Mouse (Mus musculus) spleen, postnatal 0 days (tissue): ENCODE results near the gene Olfr513. TPM values are rescaled to one million over a fixed set of nuclear protein-coding genes. Genes with fewer than 3 reads are reported as not detected.

Experiments used
- polyA plus RNA-seq: library from polyadenylated mRNA; unstranded; fragments of >200 nt; fragmentation: Nextera tagmentation; extraction: Ambion mirVana; gene quantifications from 2 replicates; pipeline ENCODE4 v1.2.1, GENCODE M21; 2015

The Olfr513 gene
- polyA plus RNA-seq: not detected in 2 replicates

GRCm38 (mm10) chr7:108750673-108751072 is at the start of gene Olfr513:
Gene Olfr513 (plus strand): TSS chr7:108750973.

GRCm38 (mm10) chr7:108713020-108713419 is 37.8 kb upstream of the Olfr513 start, which contains the start of gene Olfr512:
Gene Olfr512 (plus strand): TSS chr7:108713320.

Other genes with a start within 250 kb of the Olfr513 start
- not detected in 2 replicates for gene Olfr502, start 225.9 kb upstream of the Olfr513 start, polyA plus RNA-seq
- not detected in 2 replicates for gene Olfr503, start 206.4 kb upstream of the Olfr513 start, polyA plus RNA-seq
- gene Olfr504, start 185.2 kb upstream of the Olfr513 start, polyA plus RNA-seq: not detected in 2 replicates
- not detected in 2 replicates for gene Olfr506, start 140.2 kb upstream of the Olfr513 start, polyA plus RNA-seq
- not detected in 2 replicates for gene Olfr507, start 129.2 kb upstream of the Olfr513 start, polyA plus RNA-seq
- gene Olfr508, start 121.0 kb upstream of the Olfr513 start, polyA plus RNA-seq: not detected in 2 replicates
- 0.04 TPM in 1 of 2 replicates, not detected in the other for gene Olfr509, start 99.1 kb upstream of the Olfr513 start, polyA plus RNA-seq
- not detected in 2 replicates for gene Olfr510, start 84.6 kb upstream of the Olfr513 start, polyA plus RNA-seq
- not detected in 2 replicates for gene Olfr512, start 37.7 kb upstream of the Olfr513 start, polyA plus RNA-seq
- gene Olfr514, start 75.0 kb downstream of the Olfr513 start, polyA plus RNA-seq: not detected in 2 replicates
- not detected in 2 replicates for gene Olfr516, start 99.6 kb downstream of the Olfr513 start, polyA plus RNA-seq
- not detected in 2 replicates for gene Olfr517, start 121.4 kb downstream of the Olfr513 start, polyA plus RNA-seq
- not detected in 2 replicates for gene Olfr518, start 134.0 kb downstream of the Olfr513 start, polyA plus RNA-seq
- gene Olfr519, start 143.4 kb downstream of the Olfr513 start, polyA plus RNA-seq: not detected in 2 replicates
- gene Nlrp10, start 179.2 kb downstream of the Olfr513 start, polyA plus RNA-seq: 0.05 and 0.08 TPM in 2 replicates
- gene Eif3f, start 183.4 kb downstream of the Olfr513 start, polyA plus RNA-seq: 67.5 and 71.7 TPM in 2 replicates
- gene Tub, start 199.4 kb downstream of the Olfr513 start, polyA plus RNA-seq: 0.02 TPM in 2 replicates